Mouse (Mus musculus) adrenal gland, adult 8-10 months (tissue): Measurements from ENCODE around the gene Hdac10. TPM values are rescaled to one million over a fixed set of nuclear protein-coding genes. Genes with fewer than 3 reads are reported as not detected.

ENCODE experiments used
- DNase-seq: peaks from one replicate; pipeline ENCODE4 v3.0.0; 2022
- total RNA-seq, 4 experiments: library from RNA; stranded (reverse); gene quantifications; 2 replicates each; pipeline ENCODE4 v1.2.4; 2022

Hdac10 gene
- total RNA-seq, 4 experiments from 2014 or later = 13.2 to 23.1 (median 18.0) TPM

GRCm38 (mm10) chr15:89148496-89149270 is 20.2 kb upstream of the Hdac10 start:
- DNase-seq = no peak

GRCm38 (mm10) chr15:89147895-89148294 is 19.4 kb upstream of the Hdac10 start:
- no peak for DNase-seq

- DNase-seq = no peak
Observed at GRCm38 (mm10) chr15:89147456-89147855, 19.0 kb upstream of the Hdac10 start.

- no peak for DNase-seq
Observed at GRCm38 (mm10) chr15:89147024-89147423, 18.5 kb upstream of the Hdac10 start.

- DNase-seq = no peak
Observed at GRCm38 (mm10) chr15:89146537-89146936, 18.0 kb upstream of the Hdac10 start.

- DNase-seq = no peak
Observed at GRCm38 (mm10) chr15:89145813-89146350, 17.4 kb upstream of the Hdac10 start.

- DNase-seq = no peak
Observed at GRCm38 (mm10) chr15:89144965-89145364, 16.5 kb upstream of the Hdac10 start.

- no peak for DNase-seq
Observed at GRCm38 (mm10) chr15:89143134-89143533, 14.6 kb upstream of the Hdac10 start.

GRCm38 (mm10) chr15:89141905-89142304 is 13.4 kb upstream of the Hdac10 start:
- DNase-seq = no peak

GRCm38 (mm10) chr15:89141443-89141842 is 12.9 kb upstream of the Hdac10 start:
- no peak for DNase-seq

GRCm38 (mm10) chr15:89140659-89141252 is 12.3 kb upstream of the Hdac10 start, which contains the start of gene Mapk12:
Gene Mapk12 (minus strand): TSS chr15:89140703.
- no peak for DNase-seq

- DNase-seq = no peak
Observed at GRCm38 (mm10) chr15:89140048-89140658, 11.7 kb upstream of the Hdac10 start.

- no peak for DNase-seq
Observed at GRCm38 (mm10) chr15:89138531-89138930, 10.0 kb upstream of the Hdac10 start.

GRCm38 (mm10) chr15:89138046-89138405 is 9.5 kb upstream of the Hdac10 start:
- no peak for DNase-seq

- DNase-seq = no peak
Observed at GRCm38 (mm10) chr15:89137378-89138045, 9.0 kb upstream of the Hdac10 start.

- no peak for DNase-seq
Observed at GRCm38 (mm10) chr15:89136461-89137155, 8.1 kb upstream of the Hdac10 start.

- no peak for DNase-seq
Observed at GRCm38 (mm10) chr15:89131316-89131715, 2.8 kb upstream of the Hdac10 start.

- no peak for DNase-seq
Observed at GRCm38 (mm10) chr15:89130245-89130644, 1.7 kb upstream of the Hdac10 start.

- DNase-seq = no peak
Observed at GRCm38 (mm10) chr15:89127364-89127940, 1.0 kb downstream of the Hdac10 start.

GRCm38 (mm10) chr15:89126622-89127021 is 1.9 kb downstream of the Hdac10 start:
- no peak for DNase-seq

GRCm38 (mm10) chr15:89125351-89125750 is 3.1 kb downstream of the Hdac10 start:
- DNase-seq = no peak

- no peak for DNase-seq
Observed at GRCm38 (mm10) chr15:89124312-89124711, 4.2 kb downstream of the Hdac10 start.
